Mouse (Mus musculus) adrenal gland, postnatal 10 days (tissue): ENCODE measurements at regions not wholly inside any gene's neighbourhood (a gene's known extent, or its start where the extent isn't known, plus 50 kb on each side); places are given as distances from the start of the nearest gene placed in this dataset.
"Not testable (repeated sequence)": the region's sequence is repeated elsewhere in the genome, so short reads cannot be mapped to it uniquely, and the experiment has no call there.

Experiments
- DNase-seq: peaks from one replicate; pipeline ENCODE4 v3.0.0; 2021; ENCODE audit warnings: mixed read lengths

- peak; percentile 20 for DNase-seq
Measured at GRCm38 (mm10) chr17:4425342-4425741, 568.8 kb upstream of the Arid1b start.

GRCm38 (mm10) chr17:4429036-4429435 lies 565.1 kb upstream of the Arid1b start:
- DNase-seq, result no peak

GRCm38 (mm10) chr17:4445606-4446005 lies 548.5 kb upstream of the Arid1b start:
- DNase-seq, result no peak

GRCm38 (mm10) chr17:4457491-4457890 lies 536.6 kb upstream of the Arid1b start:
- DNase-seq, result no peak

GRCm38 (mm10) chr17:4461541-4461940 lies 532.6 kb upstream of the Arid1b start:
- DNase-seq, result peak; percentile 20

GRCm38 (mm10) chr17:4464286-4464880 lies 529.7 kb upstream of the Arid1b start:
- DNase-seq, result no peak

- DNase-seq, result no peak
Measured at GRCm38 (mm10) chr17:4465741-4466140, 528.4 kb upstream of the Arid1b start.

GRCm38 (mm10) chr17:4472412-4472811 lies 521.7 kb upstream of the Arid1b start:
- no peak for DNase-seq

GRCm38 (mm10) chr17:4474350-4474749 lies 519.8 kb upstream of the Arid1b start:
- no peak for DNase-seq

GRCm38 (mm10) chr17:4475665-4476064 lies 518.5 kb upstream of the Arid1b start:
- DNase-seq, result no peak

- DNase-seq, result no peak
Measured at GRCm38 (mm10) chr17:4494392-4494791, 499.7 kb upstream of the Arid1b start.

- no peak for DNase-seq
Measured at GRCm38 (mm10) chr17:4500504-4500903, 493.6 kb upstream of the Arid1b start.

GRCm38 (mm10) chr17:4501029-4501428 lies 493.1 kb upstream of the Arid1b start:
- no peak for DNase-seq

GRCm38 (mm10) chr17:4504951-4505350 lies 489.2 kb upstream of the Arid1b start:
- no peak for DNase-seq

GRCm38 (mm10) chr17:4509506-4509905 lies 484.6 kb upstream of the Arid1b start:
- DNase-seq, result peak; percentile 35

GRCm38 (mm10) chr17:4516141-4516540 lies 478.0 kb upstream of the Arid1b start:
- DNase-seq, result no peak

- DNase-seq, result peak; percentile 44
Measured at GRCm38 (mm10) chr17:4516846-4517245, 477.3 kb upstream of the Arid1b start.

GRCm38 (mm10) chr17:4521031-4521430 lies 473.1 kb upstream of the Arid1b start:
- DNase-seq, result no peak

GRCm38 (mm10) chr17:4526466-4526865 lies 467.7 kb upstream of the Arid1b start:
- DNase-seq, result no peak

- peak; percentile 16 for DNase-seq
Measured at GRCm38 (mm10) chr17:4532126-4532525, 462.0 kb upstream of the Arid1b start.

- DNase-seq, result no peak
Measured at GRCm38 (mm10) chr17:4540435-4540834, 453.7 kb upstream of the Arid1b start.

GRCm38 (mm10) chr17:4541020-4541743 lies 452.9 kb upstream of the Arid1b start:
- DNase-seq, result no peak

GRCm38 (mm10) chr17:4546579-4546978 lies 447.6 kb upstream of the Arid1b start:
- no peak for DNase-seq

- not testable (repeated sequence) for DNase-seq
Measured at GRCm38 (mm10) chr17:4553026-4553425, 441.1 kb upstream of the Arid1b start.
